34 mouse cellular contexts compared by ENCODE assay signal in genomic region chr10:117645487-117645964, GRCm38 (mm10).
"Had no signal": no experiment of that assay in that cellular context is flagged by ENCODE, and none has a peak within 500 bp of the region (broad histone marks: within the 10 kb centered on the region; RNA-seq: fewer than 3 reads in every experiment).

No protein-coding gene starts in this region.

- H3K27me3 ChIP-seq: heart, embryonic 12.5 days; heart, embryonic 13.5 days; heart, embryonic 15.5 days; hindbrain, embryonic 15.5 days; intestine, embryonic 15.5 days; kidney, embryonic 15.5 days had no signal

- H3K4me3 ChIP-seq: heart, embryonic 10.5 days; heart, embryonic 12.5 days; heart, embryonic 13.5 days; heart, embryonic 15.5 days; hindbrain, embryonic 10.5 days; hindbrain, embryonic 12.5 days; hindbrain, embryonic 13.5 days; hindbrain, embryonic 15.5 days; intestine, embryonic 15.5 days; kidney, embryonic 15.5 days; layer of hippocampus, adult 2 months had no signal

- H3K9ac ChIP-seq: heart, embryonic 12.5 days; heart, embryonic 13.5 days; heart, embryonic 15.5 days; hindbrain, embryonic 12.5 days; hindbrain, embryonic 13.5 days; hindbrain, embryonic 14.5 days; hindbrain, embryonic 15.5 days; intestine, embryonic 15.5 days; kidney, embryonic 15.5 days had no signal

- H3K4me2 ChIP-seq: heart, embryonic 11.5 days; heart, embryonic 12.5 days; heart, embryonic 13.5 days; heart, embryonic 15.5 days; hindbrain, embryonic 12.5 days; hindbrain, embryonic 13.5 days; hindbrain, embryonic 14.5 days; hindbrain, embryonic 15.5 days; intestine, embryonic 15.5 days; kidney, embryonic 15.5 days had no signal

- DNase-seq: heart, postnatal 10 days; heart, postnatal 14 days; heart, postnatal 36 days; heart, postnatal 4 days; kidney, adult 11 months; kidney, adult 18-20 months; kidney, adult 2 months; kidney, adult 8-10 months; kidney, adult 9 months; kidney, postnatal 10 days; kidney, postnatal 14 days; kidney, postnatal 25 days; kidney, postnatal 36 days; kidney, postnatal 4 days; layer of hippocampus, adult 9-11 months; layer of hippocampus, postnatal 36 days had no signal

- H3K4me1 ChIP-seq: heart, embryonic 12.5 days; hindbrain, embryonic 15.5 days had no signal

- ATAC-seq: hindbrain, embryonic 16.5 days; hindbrain, postnatal 0 days; inflammation-experienced regulatory T-cells, adult 6 months; intestine, embryonic 15.5 days; intestine, postnatal 0 days had no signal

- H3K9me3 ChIP-seq: heart, embryonic 10.5 days; heart, embryonic 12.5 days; heart, embryonic 13.5 days; heart, embryonic 15.5 days; hindbrain, embryonic 10.5 days; hindbrain, embryonic 12.5 days; hindbrain, embryonic 13.5 days; hindbrain, embryonic 15.5 days; intestine, embryonic 15.5 days; kidney, embryonic 15.5 days had no signal

- H3K36me3 ChIP-seq: heart, embryonic 10.5 days; heart, embryonic 12.5 days; heart, embryonic 13.5 days; heart, embryonic 15.5 days; hindbrain, embryonic 10.5 days; hindbrain, embryonic 12.5 days; hindbrain, embryonic 13.5 days; hindbrain, embryonic 15.5 days; intestine, embryonic 15.5 days; kidney, embryonic 15.5 days had no signal

- H3K27ac ChIP-seq: heart, embryonic 10.5 days; heart, embryonic 13.5 days; heart, embryonic 15.5 days; hindbrain, embryonic 10.5 days; hindbrain, embryonic 12.5 days; hindbrain, embryonic 13.5 days; hindbrain, embryonic 14.5 days; hindbrain, embryonic 15.5 days; hindbrain, postnatal 0 days; kidney, embryonic 15.5 days; kidney, postnatal 0 days; layer of hippocampus, adult 2 months had no signal
